Mouse (Mus musculus) small intestine, adult 2 months (tissue): Measurements from ENCODE around the gene Tap1.

Experiments
- CTCF ChIP-seq: fragments of 200-500 bp; IDR thresholded peaks from 2 replicates; pipeline ENCODE4 v1.5.1; 2012; ENCODE audit warnings: low read depth, mild to moderate bottlenecking, control low read depth, inconsistent platforms, low read length, moderate library complexity, mixed read lengths; ENCODE audit not compliant: insufficient replicate concordance, insufficient read length; ENCODE audit errors: extremely low read depth
- POLR2A ChIP-seq: fragments of 200-500 bp; IDR thresholded peaks from 2 replicates; pipeline ENCODE4 v1.6.1; 2012; ENCODE audit warnings: low read depth, mild to moderate bottlenecking, control low read depth, inconsistent platforms, low read length, moderate library complexity

DNA sequence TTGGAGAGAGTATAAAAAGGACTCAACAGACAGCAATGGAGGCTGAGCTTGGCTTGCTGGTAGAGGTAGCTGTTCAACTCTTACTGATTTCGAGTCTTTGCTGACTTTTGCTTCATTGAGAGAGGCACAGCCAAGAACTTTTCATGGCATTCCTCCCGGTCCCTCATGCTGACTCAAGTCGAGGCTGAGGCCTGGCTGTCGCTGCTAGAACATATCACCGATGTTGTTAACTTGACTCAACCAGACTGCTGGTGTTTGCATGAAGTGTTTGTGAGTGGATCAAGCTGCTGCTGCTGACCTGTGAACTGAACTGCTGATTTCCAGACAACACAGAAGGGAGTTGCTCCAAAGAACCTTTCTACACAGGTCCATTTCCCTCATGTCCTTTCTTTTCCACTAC, 49.3 kb downstream of the Tap1 start:
- no peak for TF ChIP-seq CTCF
- no peak for TF ChIP-seq POLR2A
